Mouse (Mus musculus) lung, embryonic 15.5 days (tissue): ENCODE measurements around the gene Plekha5. TPM values are rescaled to one million over a fixed set of nuclear protein-coding genes. Genes with fewer than 3 reads are reported as not detected.
A peak's percentile ranks its signal among the peaks of the same experiment; 100 is the strongest.

ENCODE experiments used
- ATAC-seq: fragments of 200-750 bp; cut with Nextera tagmentation; 2 replicates; pipeline ENCODE4 v1.8.0; 2017; ENCODE audit warnings: moderate number of reproducible peaks, borderline replicate concordance; ENCODE audit not compliant: low FRiP score, low TSS enrichment; ENCODE audit errors: extremely low read depth
- H3K27ac ChIP-seq: fragments of 300-500 bp; sonication (generic); 2 replicates; pipeline ENCODE4 v1.5.1; 2015; ENCODE audit warnings: moderate library complexity, mild to moderate bottlenecking, inconsistent platforms
- H3K27me3 ChIP-seq: fragments of 300-500 bp; sonication (generic); 2 replicates; pipeline ENCODE4 v1.6.1; 2015; ENCODE audit warnings: inconsistent platforms
- H3K36me3 ChIP-seq: fragments of 300-500 bp; sonication (generic); 2 replicates; pipeline ENCODE4 v1.6.1; 2015; ENCODE audit warnings: inconsistent platforms
- H3K4me1 ChIP-seq: fragments of 300-500 bp; sonication (generic); 2 replicates; pipeline ENCODE4 v1.6.1; 2015; ENCODE audit warnings: inconsistent platforms
- H3K4me2 ChIP-seq: fragments of 300-500 bp; sonication (generic); 2 replicates; pipeline ENCODE4 v1.6.1; 2015; ENCODE audit warnings: inconsistent platforms, mild to moderate bottlenecking, moderate library complexity
- H3K4me3 ChIP-seq: fragments of 300-500 bp; sonication (generic); 2 replicates; pipeline ENCODE4 v1.5.1; 2015; ENCODE audit warnings: mild to moderate bottlenecking, inconsistent platforms
- H3K9ac ChIP-seq: fragments of 300-500 bp; sonication (generic); 2 replicates; pipeline ENCODE4 v1.6.1; 2015; ENCODE audit warnings: inconsistent platforms
- H3K9me3 ChIP-seq: fragments of 300-500 bp; sonication (generic); 2 replicates; pipeline ENCODE4 v1.6.1; 2016; ENCODE audit warnings: inconsistent platforms
- WGBS: fragments of 180-500 bp; shearing (Covaris S2); methylation state at CpG from one replicate; pipeline ENCODE4 v1.1.7; 2015; 5-methylcytosine and 5-hydroxymethylcytosine counted together
- polyA plus RNA-seq: library from polyadenylated mRNA; unstranded; fragments of >200 nt; fragmentation: Nextera tagmentation; extraction: Ambion mirVana; gene quantifications from 2 replicates; pipeline ENCODE4 v1.2.1, GENCODE M21; 2015

Gene Plekha5
- polyA plus RNA-seq, 1 experiment from 2014 or later, result 36.6 TPM

GRCm38 (mm10) chr6:140456393-140457163 lies 32.7 kb downstream of the Plekha5 start:
- Histone ChIP-seq H3K9ac (no peak overlapping the region), H3K36me3 (no peaks in the 10 kb centered on the region), H3K4me2 (no peak overlapping the region), H3K4me3 (no peak overlapping the region), H3K27ac (no peak overlapping the region), H3K27me3 (no peaks in the 10 kb centered on the region), H3K4me1 (peaks cover 17% of the 10 kb centered on the region), H3K9me3 (no peaks in the 10 kb centered on the region)
- ATAC-seq, result no peak
- 82% methylated on average over 15 of the region's 15 CpGs for WGBS

DNA sequence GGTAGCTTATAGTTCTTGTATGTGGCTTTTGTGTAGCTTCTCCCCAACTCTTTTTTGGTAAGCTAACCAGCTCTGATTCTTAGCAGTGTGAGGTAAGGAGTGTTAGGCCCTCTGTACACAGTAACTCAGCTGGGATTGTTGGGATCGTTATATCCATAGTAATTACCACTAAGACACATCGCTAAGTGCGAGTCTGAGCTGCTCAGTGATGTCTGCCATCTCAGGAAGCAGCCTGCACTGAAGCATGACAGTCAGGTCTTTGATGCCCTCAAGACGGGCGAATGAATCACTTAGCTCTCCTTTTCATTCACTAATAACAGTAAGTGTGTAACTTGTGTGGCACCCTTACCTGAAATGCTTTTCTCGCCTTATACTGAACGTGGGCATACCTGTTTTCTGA lies 36.5 kb downstream of the Plekha5 start:
- no peaks in the 10 kb centered on the region for H3K9me3 ChIP-seq
- no peak for ATAC-seq
- H3K27ac ChIP-seq, result no peak overlapping the region
- no peak overlapping the region for H3K4me2 ChIP-seq
- no peaks in the 10 kb centered on the region for H3K27me3 ChIP-seq
- WGBS, result 75% methylated on average over 7 of the region's 7 CpGs
- H3K36me3 ChIP-seq, result no peaks in the 10 kb centered on the region
- H3K4me3 ChIP-seq, result no peak overlapping the region
- no peak overlapping the region for H3K9ac ChIP-seq
- H3K4me1 ChIP-seq, result peaks cover 6% of the 10 kb centered on the region

DNA sequence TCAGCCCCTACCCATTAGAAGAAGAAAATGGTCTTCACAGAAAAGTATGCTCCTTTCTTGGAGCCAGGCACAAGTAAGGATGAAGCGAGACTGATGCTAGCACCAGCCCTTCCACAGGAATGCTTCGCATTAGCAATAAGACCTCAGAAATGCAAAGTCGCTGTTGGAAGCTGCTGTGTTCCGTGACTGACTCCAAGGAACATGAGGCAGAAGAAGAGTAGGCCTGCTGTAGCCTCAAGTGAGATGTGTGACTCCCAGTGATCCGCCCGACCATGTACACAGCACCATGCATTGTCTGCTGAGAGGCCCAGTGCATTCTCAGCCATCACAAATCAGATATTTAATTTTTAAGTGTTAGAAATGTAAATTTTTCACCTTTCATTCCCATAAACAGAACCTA lies 41.0 kb downstream of the Plekha5 start:
- 90% methylated on average over 6 of the region's 6 CpGs for WGBS
- Histone ChIP-seq H3K27ac (no peak overlapping the region), H3K4me3 (no peak overlapping the region), H3K4me2 (no peak overlapping the region), H3K9ac (no peak overlapping the region), H3K4me1 (no peaks in the 10 kb centered on the region), H3K27me3 (no peaks in the 10 kb centered on the region), H3K36me3 (no peaks in the 10 kb centered on the region), H3K9me3 (no peaks in the 10 kb centered on the region)
- ATAC-seq, result no peak

DNA sequence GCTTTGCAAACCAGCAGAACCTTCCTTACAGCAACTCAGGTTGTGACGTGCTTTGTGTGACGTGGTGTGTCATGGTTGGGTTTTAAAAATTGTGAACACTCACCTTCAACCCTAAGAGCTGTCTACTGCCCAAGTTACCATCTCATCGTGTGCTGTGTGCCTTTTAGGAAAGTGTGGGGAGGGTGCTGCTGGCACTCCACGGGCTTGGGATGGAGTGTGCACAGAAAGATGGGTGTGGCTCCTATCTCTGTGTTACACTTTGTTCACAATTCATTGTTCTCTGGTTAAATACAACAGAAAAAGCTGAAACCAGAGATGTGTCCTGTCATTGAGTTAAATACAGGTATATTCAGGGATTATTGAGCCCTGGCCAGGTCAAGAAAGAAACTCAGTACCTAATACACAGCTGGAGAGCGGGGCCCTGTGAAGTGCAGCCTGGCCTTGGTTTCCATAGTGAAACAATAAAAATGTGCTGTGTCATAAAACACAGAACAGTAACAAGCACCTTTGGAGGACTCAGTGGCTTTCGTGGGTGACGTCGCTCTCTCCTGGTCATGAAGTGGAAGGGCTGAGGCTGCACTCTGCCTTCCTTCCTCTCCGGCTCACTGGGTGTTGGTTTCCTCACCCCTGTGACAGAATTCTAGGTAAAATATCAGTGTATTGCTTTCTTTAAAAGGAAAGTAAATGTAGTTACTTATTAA lies 42.2 kb downstream of the Plekha5 start:
- H3K9ac ChIP-seq, result no peak overlapping the region
- ATAC-seq, result peak; percentile 35; the same call in 1 of the 2 replicates
- no peak overlapping the region for H3K4me2 ChIP-seq
- H3K27ac ChIP-seq, result no peak overlapping the region
- 71% methylated on average over 9 of the region's 9 CpGs for WGBS
- no peaks in the 10 kb centered on the region for H3K4me1 ChIP-seq
- no peaks in the 10 kb centered on the region for H3K27me3 ChIP-seq
- no peak overlapping the region for H3K4me3 ChIP-seq
- no peaks in the 10 kb centered on the region for H3K36me3 ChIP-seq
- no peaks in the 10 kb centered on the region for H3K9me3 ChIP-seq

GRCm38 (mm10) chr6:140466841-140467240 lies 43.0 kb downstream of the Plekha5 start:
- Histone ChIP-seq H3K27ac (no peak overlapping the region), H3K9me3 (no peaks in the 10 kb centered on the region), H3K4me2 (no peak overlapping the region), H3K27me3 (no peaks in the 10 kb centered on the region), H3K4me3 (no peak overlapping the region), H3K4me1 (no peaks in the 10 kb centered on the region), H3K9ac (no peak overlapping the region), H3K36me3 (no peaks in the 10 kb centered on the region)
- ATAC-seq, result no peak
- WGBS, result 86% methylated on average over 6 of the region's 6 CpGs

DNA sequence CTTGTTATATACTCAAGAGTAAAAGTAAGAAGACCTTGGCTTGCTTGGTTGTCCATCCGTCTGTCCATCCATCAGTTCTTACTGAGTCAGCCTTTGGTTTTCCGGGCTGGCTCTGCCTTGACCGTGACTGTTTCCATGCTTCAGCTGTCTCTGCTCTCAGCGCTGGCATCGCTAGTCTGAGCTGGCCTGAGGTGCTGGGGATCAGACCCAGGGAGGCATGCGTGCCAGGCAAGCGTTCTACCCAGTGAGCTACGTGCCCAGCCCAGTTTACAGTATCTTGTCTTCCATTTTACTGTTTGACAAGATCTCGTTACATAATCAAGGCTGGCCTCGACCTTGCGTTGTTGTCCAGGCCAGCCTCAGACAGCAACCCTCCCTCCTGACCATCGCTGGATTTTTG lies 44.0 kb downstream of the Plekha5 start:
- Histone ChIP-seq H3K4me3 (no peak overlapping the region), H3K9me3 (no peaks in the 10 kb centered on the region), H3K27me3 (no peaks in the 10 kb centered on the region), H3K36me3 (no peaks in the 10 kb centered on the region), H3K4me1 (no peaks in the 10 kb centered on the region), H3K4me2 (no peak overlapping the region), H3K9ac (no peak overlapping the region), H3K27ac (no peak overlapping the region)
- ATAC-seq, result no peak
- WGBS, result 93% methylated on average over 12 of the region's 12 CpGs

GRCm38 (mm10) chr6:140469791-140470190 lies 45.9 kb downstream of the Plekha5 start:
- ATAC-seq, result no peak
- 79% methylated on average over 6 of the region's 6 CpGs for WGBS
- no peaks in the 10 kb centered on the region for H3K9me3 ChIP-seq
- H3K27ac ChIP-seq, result no peak overlapping the region
- H3K36me3 ChIP-seq, result no peaks in the 10 kb centered on the region
- no peak overlapping the region for H3K9ac ChIP-seq
- no peaks in the 10 kb centered on the region for H3K4me1 ChIP-seq
- no peaks in the 10 kb centered on the region for H3K27me3 ChIP-seq
- no peak overlapping the region for H3K4me2 ChIP-seq
- H3K4me3 ChIP-seq, result no peak overlapping the region

- H3K9me3 ChIP-seq, result no peaks in the 10 kb centered on the region
- H3K27me3 ChIP-seq, result no peaks in the 10 kb centered on the region
- H3K9ac ChIP-seq, result no peak overlapping the region
- no peak overlapping the region for H3K4me3 ChIP-seq
- no peak for ATAC-seq
- 0 out of 2 replicates have a peak, but pooled peaks cover 2% of the 10 kb centered on the region for H3K4me1 ChIP-seq
- 69% methylated on average over 5 of the region's 5 CpGs for WGBS
- H3K36me3 ChIP-seq, result no peaks in the 10 kb centered on the region
- no peak overlapping the region for H3K27ac ChIP-seq
- no peak overlapping the region for H3K4me2 ChIP-seq
Observed at GRCm38 (mm10) chr6:140471751-140472150, 47.9 kb downstream of the Plekha5 start.

- no peak for ATAC-seq
- no peaks in the 10 kb centered on the region for H3K36me3 ChIP-seq
- peaks cover 8% of the 10 kb centered on the region for H3K4me1 ChIP-seq
- H3K27ac ChIP-seq, result no peak overlapping the region
- no peak overlapping the region for H3K4me3 ChIP-seq
- H3K4me2 ChIP-seq, result no peak overlapping the region
- no peak overlapping the region for H3K9ac ChIP-seq
- 51% methylated on average over 4 of the region's 4 CpGs for WGBS
- H3K9me3 ChIP-seq, result no peaks in the 10 kb centered on the region
- no peaks in the 10 kb centered on the region for H3K27me3 ChIP-seq
Observed at GRCm38 (mm10) chr6:140472345-140472744, 48.5 kb downstream of the Plekha5 start.

DNA sequence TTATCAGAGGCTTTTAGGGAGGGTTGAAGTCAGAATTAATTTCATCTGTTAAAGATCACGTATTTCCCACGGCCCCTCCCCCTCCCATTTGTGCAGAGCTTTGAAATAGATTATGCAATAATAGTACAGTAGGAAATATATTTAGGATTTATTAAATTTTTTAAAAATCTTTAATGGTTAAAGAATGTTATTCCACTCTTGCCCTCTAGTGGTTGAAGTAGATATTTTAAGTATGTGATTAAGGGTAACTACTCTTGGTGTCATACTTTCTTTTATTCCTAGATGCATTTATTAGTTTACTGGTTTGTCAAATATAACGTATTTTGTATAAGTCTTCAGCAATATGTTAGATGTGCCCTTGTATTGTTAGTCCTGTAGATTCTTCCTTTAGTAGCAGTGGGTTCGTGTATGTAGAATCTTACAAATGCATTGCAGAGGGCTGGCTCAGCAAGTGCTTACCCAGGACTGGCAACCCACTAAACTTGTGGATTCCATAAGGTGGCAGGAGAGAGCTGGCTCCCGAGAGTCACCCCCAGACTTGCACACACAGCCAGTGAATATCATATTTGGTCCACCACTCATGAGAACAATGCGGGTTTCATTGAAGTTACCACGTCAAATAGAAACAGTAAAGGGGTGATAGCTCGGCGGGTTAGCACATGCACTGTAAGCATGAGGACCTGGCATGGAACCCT lies 51.7 kb downstream of the Plekha5 start:
- H3K36me3 ChIP-seq, result no peaks in the 10 kb centered on the region
- H3K4me3 ChIP-seq, result no peak overlapping the region
- 67% methylated on average over 9 of the region's 9 CpGs for WGBS
- H3K4me1 ChIP-seq, result peaks cover 21% of the 10 kb centered on the region
- ATAC-seq, result no peak
- no peak overlapping the region for H3K9ac ChIP-seq
- no peaks in the 10 kb centered on the region for H3K9me3 ChIP-seq
- H3K27ac ChIP-seq, result no peak overlapping the region
- H3K27me3 ChIP-seq, result no peaks in the 10 kb centered on the region
- H3K4me2 ChIP-seq, result no peak overlapping the region

DNA sequence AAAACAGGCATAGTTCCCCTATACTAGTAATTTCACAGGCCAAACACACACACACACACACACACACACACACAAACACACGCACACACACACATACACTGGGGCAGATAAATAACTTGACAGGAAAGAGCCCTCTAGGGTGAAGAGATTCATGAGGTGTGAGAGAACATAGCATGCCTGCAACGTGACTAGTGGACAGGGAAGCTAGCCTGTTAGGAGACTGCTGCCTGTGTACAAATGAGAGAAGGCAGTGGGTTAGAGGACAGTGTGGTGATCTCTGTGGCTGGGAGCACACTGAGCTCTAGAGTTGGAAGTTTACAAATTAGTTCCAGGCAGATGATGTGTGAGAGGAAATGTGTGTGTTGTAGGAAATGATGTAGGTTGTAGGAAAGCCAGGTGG lies 53.1 kb downstream of the Plekha5 start:
- peak overlapping the region; percentile 50; the same call in 1 of the 2 replicates for H3K27ac ChIP-seq
- peak; percentile 79 for ATAC-seq
- 30% methylated on average over 2 of the region's 2 CpGs for WGBS

DNA sequence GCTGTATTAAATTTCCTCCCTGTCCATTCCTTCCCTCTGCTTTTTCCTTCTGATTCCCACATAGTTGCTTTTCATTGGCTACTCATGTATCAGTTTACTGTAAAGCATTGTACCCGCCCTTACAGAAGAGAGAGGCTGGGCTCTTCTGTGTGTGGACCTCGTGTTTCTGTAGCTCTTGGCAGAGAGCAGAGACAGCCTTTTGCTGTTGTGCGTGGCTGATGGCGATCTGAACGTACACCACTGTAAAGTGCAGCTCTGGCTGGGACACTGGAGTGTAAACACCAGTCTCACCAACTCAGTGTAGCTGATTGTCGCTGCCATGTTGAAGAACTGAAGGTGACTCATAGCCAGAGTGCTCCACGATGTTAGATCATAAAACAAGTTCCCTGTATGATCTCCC lies 54.2 kb downstream of the Plekha5 start:
- Histone ChIP-seq H3K9ac (no peak overlapping the region), H3K27me3 (no peaks in the 10 kb centered on the region), H3K4me2 (no peak overlapping the region), H3K4me3 (no peak overlapping the region), H3K4me1 (peaks cover 31% of the 10 kb centered on the region), H3K27ac (peak overlapping the region; percentile 27; the same call in 1 of the 2 replicates), H3K9me3 (no peaks in the 10 kb centered on the region), H3K36me3 (no peaks in the 10 kb centered on the region)
- WGBS, result 16% methylated on average over 7 of the region's 7 CpGs
- peak; percentile 47; the same call in 1 of the 2 replicates for ATAC-seq

More for the DNA sequence above, 53.1 kb downstream of the Plekha5 start:
- Histone ChIP-seq H3K4me2 (no peak overlapping the region), H3K9me3 (no peaks in the 10 kb centered on the region), H3K9ac (no peak overlapping the region), H3K4me1 (peaks cover 29% of the 10 kb centered on the region), H3K4me3 (no peak overlapping the region), H3K36me3 (no peaks in the 10 kb centered on the region), H3K27me3 (no peaks in the 10 kb centered on the region)
